Mouse (Mus musculus) stomach, postnatal 0 days (tissue): Measurements from ENCODE around the gene 2300002M23Rik.

ENCODE experiments used
- CTCF ChIP-seq: IDR thresholded peaks from 2 replicates; pipeline ENCODE4 v1.5.1; 2016; ENCODE audit warnings: antibody characterized with exemption, low read depth, mild to moderate bottlenecking, moderate library complexity
- EP300 ChIP-seq: optimal IDR thresholded peaks from 2 replicates; pipeline ENCODE3; 2016; ENCODE audit warnings: antibody characterized with exemption

DNA sequence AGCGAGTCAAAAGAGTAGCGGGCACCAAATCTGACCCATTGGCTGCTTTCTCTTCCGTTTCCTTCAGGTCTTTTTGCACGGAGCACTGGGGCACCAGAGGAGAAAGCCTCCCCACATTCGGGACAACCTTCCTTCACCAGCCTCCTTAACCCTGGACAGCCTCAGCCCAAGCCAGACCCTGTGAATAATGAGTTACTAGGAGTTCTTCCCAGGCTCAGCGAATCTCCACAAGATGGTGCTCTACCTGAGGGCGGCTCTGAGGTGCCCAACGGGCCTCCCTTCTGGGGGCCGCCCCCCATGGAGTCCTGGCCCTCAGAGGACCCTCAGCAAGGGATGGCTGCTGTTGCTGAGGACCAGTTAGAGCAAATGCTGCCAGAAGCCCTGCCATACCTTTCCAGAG lies 517 bp downstream of the 2300002M23Rik start:
- TF ChIP-seq CTCF (peak; percentile 27; the same call in 1 of the 2 replicates), EP300 (no peak)
